Mouse (Mus musculus) adrenal gland, postnatal 36 days (tissue): ENCODE data around the gene Fam104a. TPM values are rescaled to one million over a fixed set of nuclear protein-coding genes. Genes with fewer than 3 reads are reported as not detected.

ENCODE experiments used
- DNase-seq, 2 experiments: peaks; one replicate each; pipeline ENCODE4 v3.0.0; 2021; ENCODE audit warnings: mixed read lengths in 1 of 2
- total RNA-seq, 2 experiments: library from RNA; stranded (reverse); gene quantifications; 2 replicates each; pipeline ENCODE4 v1.2.3; 2021

Fam104a gene
- total RNA-seq, 2 experiments from 2014 or later: 32.0 to 39.7 TPM

DNA sequence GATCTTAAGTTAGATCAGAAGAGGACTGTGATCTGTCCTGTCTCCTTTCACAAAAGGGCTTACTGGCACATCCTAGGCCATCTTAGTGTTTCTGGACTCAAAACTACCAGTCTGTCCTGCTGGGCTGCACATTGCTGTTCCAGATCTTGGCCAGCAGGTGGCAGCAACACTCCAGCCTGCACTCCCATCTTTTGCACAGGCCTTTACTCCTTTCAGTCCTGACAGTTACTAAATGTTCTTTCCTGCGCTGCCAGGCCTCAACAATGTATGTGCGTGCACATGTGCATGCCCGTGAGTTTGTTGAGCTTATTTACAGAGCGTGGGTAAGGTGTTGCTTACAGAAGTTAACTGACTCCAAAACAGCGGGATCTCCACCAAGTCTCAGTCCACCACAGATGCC lies 19.8 kb upstream of the Fam104a start:
- DNase-seq: peak; percentile 81 to 83

DNA sequence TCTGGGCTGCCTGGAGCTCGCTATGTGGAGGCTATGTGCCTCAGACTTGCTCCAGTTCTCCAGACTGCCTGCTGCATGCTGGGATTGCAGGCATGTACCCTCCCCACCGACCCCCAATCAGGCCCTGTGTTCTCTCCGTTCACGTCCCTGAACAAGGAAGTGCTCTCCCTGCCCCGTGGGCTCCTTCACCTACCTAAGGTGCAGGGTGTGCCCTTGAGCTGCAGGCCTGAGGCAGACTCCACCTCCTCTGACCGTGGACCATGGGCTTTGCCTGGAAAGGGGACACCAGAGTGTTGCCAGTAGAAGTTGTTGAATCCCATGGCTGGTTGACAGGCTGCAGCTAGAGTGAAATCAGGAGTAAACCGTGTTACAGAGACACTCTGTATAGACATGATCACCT lies 15.7 kb upstream of the Fam104a start:
- DNase-seq: no peak

DNA sequence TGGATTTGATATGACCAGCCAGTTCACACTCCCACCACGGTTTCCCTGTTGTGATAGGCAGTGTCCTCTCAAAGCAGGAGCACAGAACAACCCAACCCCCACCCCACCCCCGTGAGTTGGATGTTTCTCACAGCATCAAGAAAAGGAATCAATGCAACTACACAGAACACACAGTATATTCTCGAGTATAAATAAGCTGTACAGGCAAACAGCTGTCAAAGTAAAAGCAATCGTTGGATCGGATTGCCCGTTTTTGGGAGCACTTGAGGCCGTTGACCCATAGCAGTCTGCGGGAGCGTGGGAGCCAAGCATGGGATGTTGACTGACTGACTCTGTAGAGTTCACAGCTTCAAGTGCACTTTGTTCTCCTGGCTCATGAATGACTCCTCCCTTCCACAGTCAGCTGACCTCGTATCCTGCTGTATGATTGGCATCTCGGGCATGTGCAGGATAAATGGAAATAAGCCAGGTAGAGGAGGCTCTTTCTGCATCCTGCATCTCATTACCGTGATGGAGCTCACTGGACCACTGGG lies 14.1 kb upstream of the Fam104a start:
- DNase-seq: no peak

DNA sequence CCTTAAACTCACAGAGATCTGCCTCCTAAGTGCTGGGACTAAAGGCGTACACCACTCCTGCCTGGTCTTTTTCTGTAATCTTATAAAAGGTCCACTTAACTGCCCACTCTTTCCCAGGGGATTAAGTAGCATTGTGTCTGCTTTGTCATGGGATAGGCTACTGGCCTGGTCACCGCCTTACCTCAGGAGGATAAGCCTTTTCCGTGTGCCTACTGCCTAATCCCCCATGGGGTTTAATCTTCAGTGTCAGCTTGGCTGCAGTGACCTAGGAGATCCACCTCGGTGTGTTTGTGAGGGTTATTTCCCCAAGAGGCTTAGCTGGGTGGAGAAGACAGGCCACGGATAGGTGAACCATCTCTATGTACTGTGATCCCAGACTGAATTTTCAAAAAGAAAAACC lies 13.6 kb upstream of the Fam104a start:
- no peak for DNase-seq

DNA sequence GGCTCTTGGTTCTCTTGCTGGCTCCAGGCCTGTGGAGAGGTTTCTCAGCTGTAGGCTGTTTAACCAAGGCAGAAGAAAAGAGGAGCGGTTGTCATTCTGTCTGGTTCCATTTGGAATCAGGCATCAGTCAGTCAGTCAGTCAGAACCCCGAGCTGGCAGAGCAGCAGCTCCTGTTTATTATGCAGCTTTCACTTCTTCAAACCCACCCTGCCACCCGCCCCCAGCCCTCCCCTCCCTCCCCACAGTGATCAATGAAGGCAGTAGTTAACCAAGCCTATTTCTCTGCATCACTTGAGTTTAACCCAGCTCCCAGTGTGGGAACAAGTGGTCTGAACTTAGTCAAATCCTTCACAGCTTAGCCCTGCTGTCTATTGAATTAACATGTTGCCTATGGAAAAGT lies 7.9 kb upstream of the Fam104a start:
- no peak for DNase-seq

DNA sequence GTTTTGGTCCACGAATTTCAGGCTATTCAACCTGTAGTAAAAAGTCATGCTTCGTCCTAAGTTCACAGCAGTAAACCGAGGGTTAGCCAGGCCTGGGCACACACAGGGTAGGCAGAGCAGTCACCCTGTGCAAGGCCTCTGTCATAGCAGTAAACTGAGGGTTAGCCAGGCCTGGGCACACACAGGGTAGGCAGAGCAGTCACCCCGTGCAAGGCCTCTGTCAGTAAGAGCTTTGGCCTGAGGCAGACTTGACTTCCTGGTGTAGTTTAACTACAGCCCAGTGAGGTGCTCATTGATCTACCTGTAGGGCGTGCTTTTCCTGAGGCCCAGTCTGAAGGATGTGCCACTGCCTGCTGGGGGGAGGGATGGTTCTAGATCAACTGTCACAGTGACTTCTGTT lies 7.4 kb upstream of the Fam104a start:
- no peak for DNase-seq

DNA sequence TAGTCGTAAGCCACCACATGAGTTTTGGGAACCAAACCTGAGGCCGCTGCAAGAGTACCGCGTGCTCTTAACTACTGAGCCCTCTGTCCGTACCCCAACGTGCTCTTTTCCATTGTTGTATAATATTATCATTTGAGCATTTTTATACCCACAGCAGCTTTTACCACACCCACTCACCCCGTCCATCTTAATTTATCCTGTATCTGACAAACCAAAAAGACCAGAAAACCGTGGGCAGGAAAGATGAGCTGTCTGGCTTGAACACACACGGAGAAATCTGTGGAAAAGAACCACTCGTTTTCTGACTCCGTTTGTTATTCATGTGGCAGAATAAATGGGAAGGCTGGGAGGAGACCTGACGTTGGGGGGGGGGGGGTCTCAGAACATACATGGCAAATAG lies 6.6 kb upstream of the Fam104a start:
- no peak for DNase-seq

DNA sequence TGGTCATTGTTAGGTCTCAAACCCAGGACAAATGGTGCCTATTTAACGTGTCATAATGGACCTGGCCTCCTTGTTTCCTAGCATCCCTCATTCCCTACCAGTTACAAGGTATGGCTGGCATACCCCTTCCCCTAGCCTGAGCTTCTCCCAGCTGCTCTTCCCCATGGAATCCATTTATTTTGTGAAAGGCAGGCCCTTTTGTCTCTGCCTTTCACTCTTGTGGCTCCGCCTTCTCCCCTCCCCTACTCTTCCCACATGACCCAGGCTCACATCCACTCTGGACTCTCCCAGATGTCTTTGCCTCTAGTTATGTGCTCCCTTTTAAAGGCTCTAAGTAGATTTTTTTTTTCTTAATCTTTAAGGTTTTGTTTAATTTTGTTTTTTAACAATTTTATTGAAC lies 3.1 kb upstream of the Fam104a start:
- no peak for DNase-seq

DNA sequence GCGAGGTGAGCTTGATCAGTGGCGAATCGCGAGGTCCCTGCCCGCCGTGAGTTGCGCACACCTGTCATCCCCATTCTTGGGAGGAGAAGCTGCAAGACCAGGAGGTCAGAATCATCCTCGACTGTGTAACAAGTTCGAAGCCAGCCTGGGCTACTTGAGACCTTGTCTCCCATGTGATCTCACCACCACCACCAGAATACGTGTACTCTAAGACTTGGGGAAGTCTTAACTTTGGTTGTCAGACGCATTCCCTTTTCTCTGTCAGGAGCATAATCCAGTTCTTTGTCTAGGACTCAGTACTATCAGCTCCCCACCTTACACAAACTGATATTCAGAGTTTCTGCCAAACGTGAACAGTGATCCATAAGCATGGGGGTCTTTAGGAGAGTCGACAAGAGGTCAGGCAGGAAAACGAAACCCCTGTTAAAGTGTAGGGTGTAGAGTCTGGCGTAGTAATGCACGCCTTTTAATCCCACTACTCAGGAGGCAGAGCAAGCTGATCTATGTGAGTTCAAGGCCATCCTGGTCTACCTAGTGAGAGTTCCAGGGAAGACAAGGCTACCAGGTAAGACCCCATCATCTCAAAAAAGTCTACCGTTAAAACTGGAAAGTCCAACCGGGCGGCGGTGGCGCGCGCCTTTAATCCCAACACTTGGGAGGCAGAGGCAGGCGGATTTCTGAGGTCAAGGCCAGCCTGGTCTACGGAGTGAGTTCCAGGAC lies 912 bp upstream of the Fam104a start:
- no peak for DNase-seq

DNA sequence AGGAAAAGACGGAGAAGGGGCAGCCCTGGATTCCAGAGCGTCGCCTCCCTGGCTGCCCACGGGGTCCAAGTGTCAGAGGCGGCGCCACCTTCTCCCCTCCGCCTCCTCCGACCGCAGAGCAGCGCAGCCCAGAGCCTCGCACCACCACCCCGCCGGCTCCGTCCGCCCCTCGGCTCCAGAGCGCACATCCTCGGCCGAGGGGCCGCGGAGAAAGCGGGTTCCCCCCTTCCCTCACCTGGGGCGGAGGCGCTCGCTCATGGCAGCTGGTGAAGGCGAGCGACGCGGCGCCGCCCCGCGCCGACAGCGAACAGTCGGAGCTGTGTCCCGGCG lies 363 bp downstream of the Fam104a start:
- DNase-seq: no peak

DNA sequence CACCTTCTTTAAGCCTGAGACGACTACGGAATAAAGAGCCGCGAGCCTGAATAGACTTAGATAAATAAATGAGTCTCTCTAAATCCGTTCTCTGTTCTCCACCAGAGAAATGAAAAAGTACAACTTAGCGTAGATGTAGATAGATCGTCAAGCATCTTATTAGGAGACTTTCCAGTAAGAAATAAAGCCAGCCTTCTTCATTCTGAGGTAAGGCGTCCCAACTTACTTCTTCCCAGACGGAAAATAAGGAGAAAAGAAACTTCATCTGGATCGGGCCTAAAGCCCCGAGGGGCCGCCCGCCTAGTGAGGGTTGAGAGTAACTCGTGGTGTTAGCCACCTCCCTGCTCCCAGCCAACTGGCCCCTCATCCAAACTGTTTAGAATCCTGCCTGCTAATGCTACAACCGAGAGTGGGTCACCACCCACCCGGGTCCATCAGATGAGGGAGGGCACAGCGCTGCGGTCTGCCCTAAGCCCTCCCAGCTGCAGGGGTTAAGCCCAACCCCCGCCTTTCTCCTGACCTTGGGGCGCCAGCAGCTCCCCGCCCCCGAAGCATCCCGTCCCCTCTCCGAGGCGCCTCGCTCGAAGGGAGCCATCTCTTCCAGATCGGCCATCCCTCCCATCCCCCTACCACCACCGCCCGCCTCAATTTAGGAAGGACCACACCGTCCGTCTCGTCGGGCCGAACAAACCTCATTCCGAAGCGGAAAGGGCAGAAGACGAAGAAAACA lies 893 bp downstream of the Fam104a start:
- DNase-seq: peak; percentile 79 to 85

DNA sequence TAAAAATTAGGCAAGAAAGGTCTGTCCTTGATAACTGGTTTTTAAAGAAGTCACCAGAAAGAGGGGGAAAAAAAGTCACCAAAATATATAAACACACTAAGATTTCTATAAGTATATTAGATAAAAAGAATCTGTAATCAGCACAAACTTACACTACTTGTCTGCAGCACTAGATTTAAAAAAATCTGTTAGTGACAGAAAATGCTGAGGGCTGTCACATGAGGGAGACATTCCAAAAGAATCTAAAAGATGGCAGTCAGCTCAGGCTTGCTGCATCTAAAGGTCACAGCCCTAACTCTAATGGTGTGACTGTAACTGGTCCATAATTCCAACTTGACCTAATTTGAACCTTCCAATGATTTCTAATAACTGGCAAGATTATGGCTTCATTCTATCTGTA lies 2.0 kb downstream of the Fam104a start:
- DNase-seq: no peak

DNA sequence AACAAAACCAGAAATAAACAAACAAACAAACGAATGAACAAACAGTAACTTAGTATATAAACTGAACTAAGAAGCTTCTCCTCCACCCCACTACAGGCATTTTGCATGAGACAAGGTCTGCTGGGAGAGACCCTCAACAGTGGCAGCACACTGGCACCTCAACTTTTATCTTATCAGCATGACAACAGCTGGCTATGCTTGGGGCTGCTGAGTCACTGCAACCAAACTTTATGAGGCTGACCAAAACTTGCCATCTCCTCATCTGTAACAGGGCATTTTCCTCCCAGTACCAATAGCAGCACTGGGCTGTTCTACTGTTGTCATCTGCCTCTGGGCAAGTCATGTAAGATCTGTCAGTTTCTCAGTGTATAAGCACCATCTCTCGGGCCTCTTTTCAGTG lies 3.0 kb downstream of the Fam104a start:
- peak in 1 of 2 experiments; percentile 36 for DNase-seq

DNA sequence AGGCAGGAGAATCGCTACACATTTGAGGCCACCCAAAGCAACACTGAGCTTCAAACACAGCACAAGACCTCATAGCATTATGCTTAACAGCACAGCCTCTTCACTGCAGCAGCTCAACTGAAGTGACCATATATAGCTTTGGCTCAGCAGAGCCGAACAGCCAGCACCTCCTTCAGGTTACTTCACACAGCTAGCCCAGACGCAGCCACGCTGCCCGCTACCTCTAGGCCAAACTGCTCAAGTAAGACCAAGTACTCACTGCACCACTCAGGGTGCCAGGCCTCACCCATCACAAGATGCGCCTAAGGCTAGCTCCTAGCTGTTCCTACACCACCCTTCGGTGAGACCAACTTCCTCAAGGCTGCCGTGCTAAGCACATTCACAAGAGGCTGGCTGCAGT lies 5.6 kb downstream of the Fam104a start:
- DNase-seq: no peak

DNA sequence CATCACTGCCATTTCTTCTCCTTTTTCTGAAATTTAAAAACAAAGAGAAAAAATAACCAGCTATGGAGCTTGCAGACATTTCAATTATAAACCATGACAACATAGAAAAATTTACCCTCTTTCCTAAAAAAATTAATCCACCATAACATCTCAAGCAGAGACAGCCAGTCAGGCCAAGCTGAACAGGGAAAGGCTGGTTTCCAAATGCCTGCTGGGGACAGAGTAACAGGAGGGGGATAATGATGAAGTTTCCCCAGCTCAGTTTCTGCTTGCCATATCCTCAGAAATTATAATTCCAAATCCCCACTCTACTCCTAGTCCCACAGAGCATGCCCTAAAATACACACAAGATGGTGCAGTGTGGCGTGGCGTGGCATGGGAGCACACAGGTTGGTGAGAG lies 6.6 kb downstream of the Fam104a start:
- DNase-seq: no peak

DNA sequence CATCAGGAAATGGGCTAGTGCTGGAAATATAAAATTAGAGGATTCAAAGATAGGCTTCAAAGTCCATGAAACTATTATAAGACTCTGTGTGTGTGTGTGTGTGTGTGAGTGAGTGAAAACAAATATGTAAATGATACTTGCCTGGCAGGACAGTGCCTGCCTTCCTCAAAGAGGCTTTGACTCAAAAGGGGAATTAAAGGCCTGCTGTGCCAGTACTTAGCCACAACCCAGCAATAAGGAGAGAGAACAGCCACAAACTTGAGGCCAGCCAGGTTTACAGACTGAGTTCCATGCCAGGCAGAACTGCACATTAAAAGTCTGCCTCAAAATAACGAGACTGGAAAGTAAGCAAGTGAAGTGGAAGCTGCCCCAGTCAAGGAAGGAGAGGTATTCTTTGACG lies 7.1 kb downstream of the Fam104a start:
- DNase-seq: no peak

DNA sequence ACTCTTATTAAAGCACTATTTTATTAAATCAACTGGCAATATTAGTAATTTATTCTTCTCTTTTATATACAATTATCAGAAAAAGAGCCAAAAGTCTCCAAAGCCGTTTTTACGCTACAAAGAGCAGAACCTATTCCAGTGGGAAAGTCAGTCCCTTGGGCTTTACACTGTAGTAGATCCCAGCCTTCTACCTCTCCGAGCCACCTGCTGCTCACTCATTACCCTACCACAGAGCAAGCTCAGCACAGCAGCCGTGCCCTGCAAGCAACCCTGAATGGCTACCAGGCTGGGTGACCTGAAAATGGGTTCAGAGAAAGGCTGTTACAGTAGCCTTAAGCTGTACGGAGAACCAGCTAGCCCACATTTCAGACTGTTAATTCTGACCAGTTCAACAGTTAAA lies 9.4 kb downstream of the Fam104a start:
- no peak for DNase-seq

DNA sequence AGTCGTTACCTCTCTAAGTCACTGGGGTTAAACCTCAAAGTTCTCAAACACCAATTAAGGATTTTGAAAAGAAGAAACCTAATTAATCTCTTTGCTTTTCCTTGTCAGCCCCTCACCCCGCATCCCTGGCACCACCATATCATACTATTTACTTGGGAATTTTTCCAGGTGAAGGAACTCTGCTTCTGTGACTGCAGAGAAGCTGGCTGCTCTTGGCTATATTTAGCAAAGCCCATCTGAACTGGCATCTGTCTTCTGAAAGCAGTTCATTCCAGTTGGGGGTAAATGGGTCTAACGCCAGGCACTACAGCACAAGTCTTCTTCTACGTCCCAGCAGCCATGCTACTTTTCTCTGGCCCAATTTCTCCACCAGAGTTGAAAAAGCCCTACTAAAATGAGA lies 10.3 kb downstream of the Fam104a start:
- DNase-seq: no peak

DNA sequence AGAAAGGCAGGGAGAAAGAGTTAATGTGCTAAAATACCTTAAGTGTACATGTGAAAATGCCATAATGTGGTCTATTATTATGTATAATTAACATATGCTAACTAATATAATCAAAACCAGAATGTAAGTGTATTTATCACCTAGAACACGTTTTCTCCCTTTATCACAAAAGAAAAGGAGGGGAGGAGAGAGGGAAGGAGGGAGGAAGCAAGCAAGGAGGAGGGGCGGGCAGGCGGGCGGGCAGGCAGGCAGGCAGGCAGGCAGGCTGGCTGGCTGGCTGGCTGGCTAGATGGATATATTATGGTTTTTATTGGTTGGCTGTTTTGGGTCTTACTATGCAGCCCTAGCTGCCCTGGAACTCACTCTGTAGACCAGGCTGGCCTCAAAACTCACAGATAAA lies 14.2 kb downstream of the Fam104a start:
- no peak for DNase-seq

DNA sequence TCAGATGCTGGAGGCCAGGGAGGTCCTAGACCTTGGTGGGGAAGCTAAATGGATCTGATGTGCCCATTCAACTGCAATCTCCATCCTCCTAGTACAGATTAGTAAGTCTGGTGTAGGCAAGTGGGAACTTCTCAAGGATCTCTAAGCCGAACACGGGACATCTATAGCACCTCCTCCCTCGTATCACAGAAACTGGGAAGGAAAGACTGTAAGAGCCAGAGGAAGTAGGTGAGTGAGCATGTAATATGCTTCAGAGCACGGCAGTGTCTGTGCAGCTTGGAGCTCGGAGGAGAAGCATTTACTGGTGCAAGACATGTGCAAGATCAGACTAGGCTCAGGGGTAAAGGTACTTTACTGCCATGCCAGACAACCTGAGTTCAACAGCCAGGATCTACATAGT lies 15.1 kb downstream of the Fam104a start:
- DNase-seq: no peak

DNA sequence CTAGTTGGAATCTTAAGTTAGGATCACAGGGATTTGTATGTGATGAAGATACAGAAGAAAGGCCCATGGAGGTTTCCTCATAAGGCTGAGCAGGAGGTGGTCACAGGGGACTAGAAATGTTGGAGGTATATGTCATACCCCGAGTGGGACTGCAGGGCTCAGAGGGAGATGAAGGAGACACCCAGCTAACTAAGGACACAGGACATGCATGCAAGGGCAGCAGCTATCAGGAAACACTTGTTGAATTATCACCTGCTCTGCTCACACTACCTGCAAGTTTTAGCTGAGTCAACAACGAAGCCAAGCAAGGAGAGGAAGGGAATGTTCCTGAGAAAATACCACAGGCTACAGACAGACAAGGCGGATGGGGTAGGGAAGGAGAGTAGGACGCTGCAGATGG lies 16.3 kb downstream of the Fam104a start:
- no peak for DNase-seq

DNA sequence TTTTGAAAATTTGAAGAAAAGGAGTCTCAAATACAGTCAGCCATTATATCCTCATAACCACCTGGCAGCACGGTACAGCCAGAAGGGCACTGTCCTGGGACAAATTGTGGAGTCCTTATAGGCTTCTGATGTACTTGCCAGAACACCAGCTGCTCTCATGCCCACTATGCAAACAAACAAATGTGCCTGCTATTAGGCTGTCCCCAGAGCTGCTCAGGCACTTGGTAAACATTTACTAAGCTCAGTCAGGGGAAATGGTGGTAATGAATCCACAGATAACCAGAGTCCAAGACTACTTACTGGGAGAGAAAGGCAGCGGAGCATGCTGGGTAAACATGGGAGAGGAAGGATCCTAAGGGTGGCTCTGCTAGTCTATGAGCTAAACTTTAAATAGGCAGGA lies 16.8 kb downstream of the Fam104a start:
- DNase-seq: no peak

DNA sequence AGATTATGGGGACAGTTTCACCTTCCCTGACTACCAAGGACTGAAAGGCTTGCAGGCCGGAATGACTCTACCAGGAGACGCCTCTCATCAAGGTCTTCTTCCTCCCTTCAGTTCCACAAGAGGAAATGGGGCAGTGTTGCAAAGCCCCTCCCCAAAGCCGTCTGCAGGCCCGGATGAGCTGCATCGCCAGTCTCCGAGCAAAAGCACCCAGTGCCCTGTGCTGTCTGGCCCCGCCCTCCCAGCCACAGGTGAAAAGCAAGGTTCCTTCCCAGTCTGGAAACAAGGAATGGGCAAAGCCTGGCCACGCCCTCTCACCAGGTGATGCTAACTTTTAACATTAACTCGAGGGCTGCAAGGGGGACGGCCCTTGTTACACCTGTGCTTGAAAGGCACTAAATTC lies 17.3 kb downstream of the Fam104a start:
- DNase-seq: no peak

DNA sequence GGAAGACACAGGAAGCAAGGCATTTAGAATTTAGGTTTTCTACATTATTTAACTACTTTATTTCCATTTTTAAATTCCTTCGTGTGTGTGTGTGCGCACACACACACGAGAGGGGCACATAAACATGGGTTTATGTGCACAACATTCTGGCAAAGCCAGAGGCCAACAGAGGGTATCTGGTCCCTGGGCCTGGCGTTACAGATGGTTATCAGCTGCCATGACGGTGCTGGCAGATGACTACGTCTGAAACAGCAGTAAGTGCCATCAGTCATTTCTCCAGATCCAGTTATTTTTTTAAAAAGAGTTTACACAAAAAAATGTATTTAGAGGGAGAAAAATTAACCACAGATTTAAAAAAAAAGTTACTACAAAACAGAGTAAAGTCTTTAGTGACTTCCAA lies 17.8 kb downstream of the Fam104a start:
- DNase-seq: no peak
